8 mouse cellular contexts compared by ENCODE assay signal in the genomic region with DNA sequence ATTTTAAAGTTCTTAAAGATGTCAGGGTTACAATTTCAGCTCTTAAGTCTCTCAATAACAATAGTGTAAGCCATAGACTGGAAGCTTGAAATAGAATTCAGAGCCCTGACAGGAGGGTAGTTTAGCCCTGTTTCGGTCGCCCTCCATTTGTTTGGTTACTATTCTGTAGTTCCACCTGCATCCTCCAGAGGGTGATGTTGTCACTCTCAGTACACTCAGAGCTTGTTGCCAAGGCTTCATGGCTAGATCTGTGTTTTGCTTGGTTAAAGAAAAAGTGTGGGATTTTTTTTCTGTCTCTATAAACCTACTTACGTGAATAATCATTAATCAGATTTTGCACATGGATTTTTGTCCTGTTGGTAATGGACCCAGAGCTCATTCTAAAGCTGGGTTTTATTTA. TPM values are rescaled to one million over a fixed set of nuclear protein-coding genes. Genes with fewer than 3 reads are reported as not detected.
DNase-seq lines count a peak whose midpoint lies in the region; TF ChIP-seq lines count a peak whose summit lies in the region.

No protein-coding gene starts in this region.

- WGBS in cerebellum, adult 2 months: 20% methylated on average over 3 of the region's 3 CpGs

- H3K4me3 ChIP-seq in cerebellum, adult 2 months (replicated peaks; ENCODE audit: insufficient read depth, low read depth, low read length): no peak overlapping the region
- no peak overlapping the region for H3K4me3 ChIP-seq in CH12.LX (replicated peaks in 1 of 3; ENCODE audit: low read depth in 2 of 3, low read length in 2 of 3, poor library complexity in 1 of 3)
- H3K4me3 ChIP-seq in cortical plate, adult 2 months (ENCODE audit: insufficient read depth, low read length): no peak overlapping the region

- TF ChIP-seq POLR2A in cerebellum, adult 2 months (IDR thresholded peaks at IDR 0.05; ENCODE audit: borderline replicate concordance, insufficient read depth, low read length): no peak
- TF ChIP-seq POLR2A in CH12.LX (IDR thresholded peaks at IDR 0.05; ENCODE audit: low read depth, low read length): no peak
- no peak for TF ChIP-seq POLR2A in cortical plate, adult 2 months (IDR thresholded peaks at IDR 0.05; ENCODE audit: extremely low read depth, insufficient read depth, low read length)

- no peak for TF ChIP-seq EP300 in CH12.LX (IDR thresholded peaks at IDR 0.05; ENCODE audit: low read length)

- peak overlapping the region; percentile 15; the same call in 1 of the 2 replicates for H3K4me2 ChIP-seq in CH12.LX (ENCODE audit: insufficient read depth, low read depth, poor library complexity, severe bottlenecking)

- intact Hi-C loops in heart, postnatal 36 days (cut with DNase I): loop anchor here (1.0 to 10.0 kb wide), 4 partner anchors 162 to 406 kb away; a partner anchor contains a TSS

- no peaks in the 10 kb centered on the region for H3K79me2 ChIP-seq in CH12.LX (replicated peaks; ENCODE audit: control insufficient read depth, extremely low read depth, insufficient read depth, poor library complexity, severe bottlenecking)

- H3K9me3 ChIP-seq in CH12.LX (replicated peaks; ENCODE audit: low read length): peaks cover 2% of the 10 kb centered on the region

- TF ChIP-seq CTCF in cerebellum, adult 2 months (IDR thresholded peaks at IDR 0.05; ENCODE audit: borderline replicate concordance, insufficient read depth, low read depth, low read length): peak; percentile 75
- TF ChIP-seq CTCF in CH12.LX (conservative IDR thresholded peaks at IDR 0.05 in 1 of 2, IDR thresholded peaks at IDR 0.05 in 1 of 2; ENCODE audit: low read depth in 2 of 2, low read length in 2 of 2): peak; percentile 69 to 97
- peak; percentile 90 for TF ChIP-seq CTCF in cortical plate, adult 2 months (IDR thresholded peaks at IDR 0.05; ENCODE audit: extremely low read depth, insufficient read depth, low read length)

- dilution Hi-C loops in CH12.LX (cut with MboI; ENCODE audit: extremely low pct_ligation_motif_present, extremely low pct_unique_long_range_greater_than_20kb, low sequenced_read_pairs): no loop called here

- no peak overlapping the region for H3K9ac ChIP-seq in CH12.LX (ENCODE audit: insufficient read depth, low read depth)

- no peak overlapping the region for H3K27ac ChIP-seq in cerebellum, adult 2 months (ENCODE audit: insufficient read depth, low read length)
- no peak overlapping the region for H3K27ac ChIP-seq in CH12.LX (ENCODE audit: insufficient read depth, low read depth)
- no peak overlapping the region for H3K27ac ChIP-seq in cortical plate, adult 2 months (ENCODE audit: insufficient read depth, low read length)

- peaks cover 10% of the 10 kb centered on the region; the same call in 1 of the 2 replicates for H3K4me1 ChIP-seq in cerebellum, adult 2 months (ENCODE audit: control insufficient read depth, insufficient read depth, low read length)
- H3K4me1 ChIP-seq in CH12.LX (ENCODE audit: control insufficient read depth in 1 of 2, insufficient read depth in 2 of 2): peaks cover 0 to 3% of the 10 kb centered on the region in 2 experiments; a peak in 2 of 4 replicates
- peaks cover 2% of the 10 kb centered on the region; the same call in 1 of the 2 replicates for H3K4me1 ChIP-seq in cortical plate, adult 2 months (ENCODE audit: control insufficient read depth, insufficient read depth, low read length)

- H3K27me3 ChIP-seq in cerebellum, adult 2 months (ENCODE audit: control insufficient read depth, insufficient read depth, low read length): no peaks in the 10 kb centered on the region
- H3K27me3 ChIP-seq in CH12.LX (replicated peaks): no peaks in the 10 kb centered on the region

- peaks cover 0 to 18% of the 10 kb centered on the region in 2 experiments for H3K36me3 ChIP-seq in CH12.LX (replicated peaks in 1 of 2; ENCODE audit: control insufficient read depth in 1 of 2, insufficient read depth in 1 of 2, low read length in 1 of 2)

- peak in 1 of 2 experiments; percentile 64 for DNase-seq in cerebellum, adult 2 months
- no peak for DNase-seq in cerebellum, adult 11 months
- peak; percentile 75 for DNase-seq in CH12.LX (ENCODE audit: extremely low read depth)
- DNase-seq in heart, postnatal 36 days: peak; percentile 52
- DNase-seq in kidney, postnatal 14 days: peak; percentile 78
- DNase-seq in lung, postnatal 10 days: peak; percentile 78
- DNase-seq in retina, postnatal 1 day: peak; percentile 79

- in situ Hi-C loops in CH12.LX (cut with MboI; ENCODE audit: low pct_ligation_motif_present, low pct_unique_long_range_greater_than_20kb, low sequenced_read_pairs): loop anchor here (5.0 kb wide), 2 partner anchors 158 to 218 kb away; no protein-coding TSS in a partner anchor

- TF ChIP-seq RAD21 in CH12.LX (IDR thresholded peaks at IDR 0.05; ENCODE audit: low read depth, low read length): peak; percentile 98

TF ChIP-seq in CH12.LX, 34 proteins besides CTCF, POLR2A, EP300 and RAD21:
- TF ChIP-seq SMC3 (IDR thresholded peaks at IDR 0.05; ENCODE audit: low read depth, low read length) (peak; percentile 96), POLR2AphosphoS2 (IDR thresholded peaks at IDR 0.05; ENCODE audit: low read depth, low read length) (no peak), ZNF384 (IDR thresholded peaks at IDR 0.05; ENCODE audit: low read depth, low read length) (peak; percentile 37), PAX5 (IDR thresholded peaks at IDR 0.05; ENCODE audit: low read length) (no peak), MAX (IDR thresholded peaks at IDR 0.05; ENCODE audit: low read length) (no peak), ZC3H11A (IDR thresholded peaks at IDR 0.05; ENCODE audit: low read depth, low read length) (peak; percentile 95), NRF1 (IDR thresholded peaks at IDR 0.05; ENCODE audit: low read depth, low read length) (0 out of 2 replicates have a peak, but pooled peaks have one; percentile 7)

RNA-seq across cellular contexts. Expression of a gene that starts 12.4 kb away (rescaled TPM):
- 2.1 and 3.0 TPM in 2 replicates for polyA plus RNA-seq in cerebellum, adult 2 months (2012; rRNA removed)
- total RNA-seq in CH12.LX (2012; rRNA removed) (not detected in 2 replicates), CH12.LX (2014; rRNA removed) (not detected in 2 replicates)
- polyA plus RNA-seq in CH12.LX (2012; ENCODE audit: insufficient read length, low read depth): not detected in 2 replicates
- polyA plus RNA-seq in cortical plate, adult 2 months (2012; rRNA removed): 2.0 and 2.2 TPM in 2 replicates
- total RNA-seq in heart, postnatal 36 days (2021): 1 to 10 TPM in 1 of 2 experiments, under 1 TPM in 1; 0.92 to 1.6 TPM

RNA-seq across cellular contexts. Expression of a gene that starts 48.6 kb away (rescaled TPM):
- 112 and 134 TPM in 2 replicates for polyA plus RNA-seq in cerebellum, adult 2 months (2012; rRNA removed)
- 0.29 and 0.38 TPM in 2 replicates for total RNA-seq in CH12.LX (2012; rRNA removed)
- total RNA-seq in CH12.LX (2014; rRNA removed): 1.1 TPM in 2 replicates
- 1.3 and 1.4 TPM in 2 replicates for polyA plus RNA-seq in CH12.LX (2012; ENCODE audit: insufficient read length, low read depth)
- polyA plus RNA-seq in cortical plate, adult 2 months (2012; rRNA removed): 79.4 and 85.9 TPM in 2 replicates
- 1 to 10 TPM; 1.5 to 1.8 TPM for total RNA-seq in heart, postnatal 36 days (2021)

Comparison
In these comparisons a context has a peak if more than half of its experiments do, and no peak if none do; other contexts are left out.
1. RNA of a gene that starts 48.6 kb away (polyA plus RNA-seq): 112 to 134 TPM in cerebellum, adult 2 months and 79.4 to 85.9 TPM in cortical plate, adult 2 months; 1.3 to 1.4 TPM in CH12.LX; every median in the first group is over 10 times any median in the second.
2. Peak in every context shown above with its lines, with median percentiles within 50 percentile points of each other: CTCF ChIP-seq.